Mouse (Mus musculus) urinary bladder, postnatal 10 days (tissue): ENCODE results near the gene Acot7.

Source experiments
- DNase-seq: peaks from one replicate; pipeline ENCODE4 v3.0.0; 2022; ENCODE audit warnings: low spot score

Acot7 gene

GRCm38 (mm10) chr4:152244545-152245522, 66.9 kb downstream of the Acot7 start:
- DNase-seq = no peak

DNA sequence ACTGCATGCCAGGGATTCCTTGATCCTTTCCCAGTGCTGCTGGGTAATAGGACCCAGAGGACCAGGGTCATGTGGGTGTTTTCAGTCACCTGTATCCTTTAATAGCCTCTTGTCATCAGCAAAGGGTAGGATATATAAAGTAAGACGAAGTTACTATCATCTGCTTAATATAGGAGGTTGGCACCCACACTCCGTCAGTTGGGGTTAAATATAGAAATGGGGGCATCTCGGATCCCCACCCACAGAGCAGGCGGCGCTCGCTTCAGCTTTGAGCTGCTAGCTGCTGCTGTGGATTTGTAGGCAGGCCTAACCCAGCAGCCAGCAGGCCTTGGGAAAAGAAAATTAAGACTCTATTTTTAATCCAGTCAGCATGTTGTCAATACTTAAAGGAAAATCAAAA, 68.1 kb downstream of the Acot7 start:
- DNase-seq = no peak

- DNase-seq = no peak
Measured at GRCm38 (mm10) chr4:152247195-152247594, 69.3 kb downstream of the Acot7 start.

DNA sequence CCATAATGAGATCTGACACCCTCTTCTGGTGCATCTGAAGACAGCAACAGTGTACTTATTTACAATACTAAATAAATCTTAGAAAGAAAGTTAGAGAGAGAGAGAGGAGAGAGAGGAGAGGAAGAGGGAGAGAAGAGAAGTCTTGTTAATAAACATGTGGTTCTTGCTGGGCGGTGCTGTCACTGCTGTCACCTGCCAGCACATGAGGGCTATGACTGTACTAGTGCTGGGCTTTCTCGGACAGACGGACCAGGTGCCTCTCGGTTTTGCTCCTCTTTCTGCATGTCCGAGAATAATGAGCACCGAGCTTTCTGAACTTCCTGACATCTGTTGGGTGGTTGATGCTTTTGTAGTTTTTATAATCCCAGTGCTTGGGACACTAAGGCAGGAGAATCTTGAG, 72.7 kb downstream of the Acot7 start:
- no peak for DNase-seq

GRCm38 (mm10) chr4:152253183-152253759, 75.3 kb downstream of the Acot7 start:
- DNase-seq = no peak

DNA sequence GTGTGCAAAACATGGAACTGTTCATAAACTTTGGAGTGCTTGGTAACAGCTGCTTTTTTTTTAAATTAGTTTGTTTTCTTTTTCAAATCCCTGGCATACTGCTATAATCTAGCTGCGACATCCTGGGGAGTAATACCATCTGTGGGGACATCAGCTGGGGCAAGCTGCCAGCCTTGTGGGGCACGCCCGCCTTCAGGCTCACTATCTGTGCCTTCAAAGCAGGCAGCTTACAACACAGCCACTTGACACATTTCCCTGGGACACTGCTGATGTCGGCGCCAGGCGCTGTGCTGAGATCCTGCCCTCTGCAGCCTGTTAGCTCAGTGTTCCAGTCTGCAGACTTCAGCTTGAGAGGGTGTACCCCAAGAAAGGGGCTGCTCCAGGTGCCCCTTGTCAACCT, 79.1 kb downstream of the Acot7 start:
- DNase-seq = no peak

DNA sequence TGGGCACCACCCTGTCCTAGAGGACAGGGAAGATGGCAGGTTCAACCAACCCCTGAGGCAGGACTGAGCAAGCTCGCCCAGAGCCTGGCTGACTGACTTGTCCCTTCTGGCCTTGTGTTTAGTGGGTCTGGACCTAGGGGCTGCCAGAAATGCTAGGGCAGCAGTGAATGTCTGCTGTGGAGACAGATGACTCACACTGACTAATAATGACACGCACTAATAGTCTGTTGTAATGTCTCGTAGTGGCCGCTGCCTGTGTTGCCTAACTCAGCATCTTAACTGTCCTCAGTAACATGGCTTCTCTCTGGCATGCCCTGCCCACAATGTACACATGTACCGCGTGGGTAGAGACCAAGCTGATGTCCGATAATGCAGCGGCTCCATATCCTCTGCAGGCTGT, 82.5 kb downstream of the Acot7 start:
- no peak for DNase-seq

DNA sequence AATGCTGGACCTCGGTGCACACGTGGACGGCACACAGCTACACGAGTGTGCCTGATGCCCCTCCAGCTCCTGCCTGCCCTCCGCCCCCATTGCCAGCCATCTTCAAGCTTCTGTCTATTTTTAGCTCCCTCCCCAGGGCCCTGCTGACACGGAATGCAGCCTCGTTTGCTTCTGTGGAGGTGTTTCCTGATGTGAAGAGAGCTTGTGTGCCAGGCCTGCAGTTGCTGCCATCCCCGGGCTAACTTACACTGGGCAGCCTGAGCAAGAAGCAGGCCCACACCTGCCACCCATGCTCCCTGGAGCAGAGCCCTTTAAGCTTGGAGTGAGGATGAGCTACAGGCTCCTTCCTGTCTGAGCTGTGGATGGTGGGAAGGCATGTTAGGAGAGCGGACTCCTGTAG, 84.3 kb downstream of the Acot7 start:
- no peak for DNase-seq

- DNase-seq = no peak
Measured at GRCm38 (mm10) chr4:152263089-152263488, 85.2 kb downstream of the Acot7 start.

DNA sequence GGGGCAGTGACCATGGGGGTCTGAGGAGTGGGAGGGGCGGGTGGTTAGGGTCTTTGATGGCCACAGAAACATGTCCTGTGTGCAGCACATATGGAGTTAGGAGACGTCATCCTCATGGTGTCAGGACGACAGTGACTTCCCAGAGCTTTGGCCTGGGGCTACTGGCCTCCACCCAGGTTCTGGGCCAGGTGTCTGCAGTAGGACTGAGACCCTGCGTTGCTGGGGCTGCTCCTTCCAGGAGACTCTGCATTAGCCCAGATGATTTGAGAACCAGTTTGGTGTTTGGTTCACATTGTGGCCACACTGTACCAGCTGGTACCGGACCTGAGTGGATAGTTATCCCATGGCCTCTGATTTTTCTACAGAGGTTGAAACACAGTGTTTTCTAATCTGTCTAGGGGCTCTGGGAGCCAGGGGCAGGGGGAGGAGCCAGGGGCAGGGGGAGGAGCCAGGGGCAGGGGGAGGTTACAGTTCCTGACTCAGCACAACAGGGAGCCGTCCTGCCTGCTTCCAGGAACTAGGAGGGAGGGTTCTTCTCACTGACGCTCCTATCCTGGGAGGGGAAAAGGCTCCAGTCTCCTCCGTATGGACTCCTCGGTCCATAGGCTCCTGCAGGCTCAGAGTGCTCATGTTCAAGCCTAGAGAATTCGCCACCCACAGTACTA, 85.7 kb downstream of the Acot7 start:
- no peak for DNase-seq

GRCm38 (mm10) chr4:152264177-152264530, 86.2 kb downstream of the Acot7 start:
- no peak for DNase-seq

DNA sequence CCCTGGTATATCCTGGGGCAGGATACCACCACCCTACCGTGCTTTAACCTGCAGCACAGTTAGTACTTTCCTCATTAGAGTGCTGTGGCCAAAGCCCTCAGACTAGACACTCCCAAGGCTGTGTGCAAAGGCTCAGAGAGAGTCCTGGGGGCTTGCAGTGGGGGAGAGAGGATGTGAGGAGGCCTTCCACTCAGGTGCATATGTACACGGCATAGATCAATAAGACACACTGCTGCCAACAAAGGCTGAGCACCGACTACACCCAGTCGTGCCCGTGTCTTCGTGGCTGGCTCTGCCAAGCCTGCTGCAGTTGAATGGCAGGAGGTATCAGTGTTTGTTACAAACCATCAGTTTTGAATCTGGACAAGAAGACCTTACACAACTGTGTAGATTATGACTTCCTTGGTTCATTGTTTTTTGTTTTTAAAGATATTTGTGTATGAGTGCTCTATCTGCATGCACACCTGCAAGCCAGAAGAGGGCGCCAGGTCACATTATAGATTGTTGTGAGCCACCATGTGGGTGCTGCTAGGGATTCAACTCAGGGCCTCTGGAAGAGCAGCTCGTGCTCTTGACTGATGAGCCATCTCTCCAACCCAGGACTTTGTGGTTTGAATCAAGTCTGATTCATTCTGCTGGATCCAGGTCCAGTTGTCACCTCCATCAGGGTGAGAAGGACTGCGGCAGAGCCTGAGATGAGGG, 87.1 kb downstream of the Acot7 start:
- DNase-seq = no peak

GRCm38 (mm10) chr4:152265791-152266190, 87.9 kb downstream of the Acot7 start:
- no peak for DNase-seq

DNA sequence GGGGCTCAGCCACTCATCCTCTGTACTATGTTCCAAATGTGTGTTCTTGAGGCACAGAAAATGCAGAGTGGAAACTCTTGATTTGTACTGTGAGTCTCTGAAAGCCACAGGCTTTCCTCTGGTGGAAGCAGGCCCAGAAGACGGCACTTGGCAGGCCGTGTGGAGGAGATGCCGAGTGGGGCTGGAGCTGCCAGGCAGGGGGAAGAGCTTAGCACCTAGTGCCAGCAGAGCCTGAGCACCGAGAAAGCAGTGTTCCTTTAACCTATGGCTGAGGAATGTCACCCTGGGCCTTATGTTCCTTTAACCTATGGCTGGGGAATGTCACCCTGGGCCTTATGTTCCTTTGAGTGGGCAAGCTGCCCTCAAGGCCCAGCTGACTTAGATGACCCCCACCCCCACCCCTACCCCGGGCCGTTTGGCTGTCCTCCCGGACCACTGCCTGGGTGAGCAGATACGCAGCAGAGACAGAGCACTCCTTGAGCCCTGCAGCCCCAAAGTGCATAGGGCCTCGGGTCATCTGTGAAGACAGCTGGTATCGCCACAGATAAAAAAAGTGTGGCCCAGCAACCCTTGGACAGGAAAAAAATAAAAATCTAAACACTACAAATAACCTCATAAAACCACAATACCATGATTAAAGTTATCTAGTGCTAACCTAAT, 88.4 kb downstream of the Acot7 start:
- DNase-seq = no peak

DNA sequence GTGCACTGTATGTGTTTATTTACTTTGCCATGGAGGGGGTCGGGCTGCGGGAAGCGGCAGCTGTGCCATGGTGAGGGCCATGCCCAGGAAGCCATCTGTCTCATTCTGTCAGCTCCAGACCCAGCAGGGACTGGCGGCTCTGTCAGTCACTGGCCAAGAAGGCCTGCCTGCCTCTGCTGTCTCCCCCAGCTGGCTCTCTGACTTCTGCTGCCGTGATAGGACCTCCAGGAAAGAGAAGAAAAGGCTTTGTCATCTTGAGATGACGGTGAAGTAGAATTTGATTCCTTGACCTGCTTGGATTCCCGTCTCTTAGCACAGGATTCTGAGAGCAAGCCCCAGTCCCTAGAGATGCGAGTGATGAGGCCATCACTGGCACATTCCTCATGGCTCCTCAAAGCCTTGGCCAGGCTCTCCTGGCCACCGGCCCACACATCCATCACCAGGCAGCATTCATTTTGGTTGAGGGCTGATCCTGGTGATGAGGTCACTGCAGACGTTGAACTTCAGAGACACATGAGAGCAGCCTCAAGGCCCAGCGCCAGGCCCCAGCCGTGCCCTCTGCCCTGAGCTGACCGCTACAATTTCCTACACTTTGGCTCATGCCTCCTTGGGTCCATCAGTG, 89.9 kb downstream of the Acot7 start:
- no peak for DNase-seq

- no peak for DNase-seq
Measured at GRCm38 (mm10) chr4:152269967-152270366, 92.0 kb downstream of the Acot7 start.

GRCm38 (mm10) chr4:152270599-152270998, 92.7 kb downstream of the Acot7 start:
- no peak for DNase-seq

DNA sequence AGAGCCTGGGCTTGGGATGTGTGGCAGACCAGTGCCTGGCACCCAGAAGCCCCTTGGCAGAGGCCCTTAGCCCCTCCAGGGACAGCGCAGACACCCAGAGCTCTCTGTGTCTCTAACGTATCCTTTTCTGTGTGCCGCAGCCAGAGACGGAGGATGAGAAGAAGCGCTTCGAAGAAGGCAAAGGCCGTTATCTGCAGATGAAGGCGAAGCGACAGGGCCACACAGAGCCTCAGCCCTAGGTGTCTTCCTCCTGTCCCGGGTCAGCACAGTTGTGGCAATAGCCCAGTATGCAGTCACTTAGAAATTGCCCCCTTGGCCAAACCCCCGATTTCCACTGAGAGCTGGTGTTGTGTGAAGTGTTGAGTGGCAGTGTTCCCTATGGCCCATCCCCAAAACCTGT, 93.4 kb downstream of the Acot7 start:
- no peak for DNase-seq

GRCm38 (mm10) chr4:152272006-152272405, 94.1 kb downstream of the Acot7 start:
- DNase-seq = no peak

GRCm38 (mm10) chr4:152272449-152273049, 94.6 kb downstream of the Acot7 start:
- no peak for DNase-seq

DNA sequence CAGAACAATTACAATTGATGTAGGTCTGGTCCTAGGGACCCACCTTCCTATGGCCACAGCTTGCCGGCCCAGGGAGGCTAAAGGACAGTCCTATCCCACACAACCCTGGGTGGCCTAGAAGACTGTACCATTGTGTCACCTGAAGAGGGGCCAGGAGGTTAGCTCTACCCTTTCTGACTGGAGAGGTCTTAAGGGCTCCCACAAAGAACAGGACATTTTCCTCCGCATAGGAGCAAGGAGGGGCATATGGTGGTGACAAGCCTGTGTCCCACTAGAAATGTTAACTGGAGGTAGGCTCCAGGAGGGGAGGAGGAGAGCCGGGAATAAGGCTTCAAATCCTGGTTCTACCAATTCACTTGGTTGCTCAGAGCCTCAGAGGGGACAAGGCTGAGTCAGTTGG, 95.3 kb downstream of the Acot7 start:
- DNase-seq = no peak
